Mouse (Mus musculus) liver, embryonic 15.5 days (tissue): ENCODE data around the gene Cnnm2. TPM values are rescaled to one million over a fixed set of nuclear protein-coding genes. Genes with fewer than 3 reads are reported as not detected.

ENCODE experiments used
- ATAC-seq: fragments of 200-750 bp; cut with Nextera tagmentation; 2 replicates; pipeline ENCODE4 v1.8.0; 2017; ENCODE audit warnings: moderate number of reproducible peaks, mild to moderate bottlenecking, moderate library complexity; ENCODE audit not compliant: insufficient read depth
- H3K27ac ChIP-seq: fragments of 300-500 bp; sonication (generic); replicated peaks from 2 replicates; pipeline ENCODE4 v1.5.1; 2015; ENCODE audit warnings: mild to moderate bottlenecking, inconsistent platforms
- H3K27me3 ChIP-seq: fragments of 300-500 bp; sonication (generic); 2 replicates; pipeline ENCODE4 v1.6.1; 2015; ENCODE audit warnings: mild to moderate bottlenecking, inconsistent platforms
- H3K36me3 ChIP-seq: fragments of 300-500 bp; sonication (generic); replicated peaks from 2 replicates; pipeline ENCODE4 v1.6.1; 2015; ENCODE audit warnings: moderate library complexity, mild to moderate bottlenecking, inconsistent platforms
- H3K4me1 ChIP-seq: fragments of 300-500 bp; sonication (generic); replicated peaks from 2 replicates; pipeline ENCODE4 v1.6.1; 2015; ENCODE audit warnings: inconsistent platforms
- H3K4me2 ChIP-seq: fragments of 300-500 bp; sonication (generic); 2 replicates; pipeline ENCODE4 v1.6.1; 2015; ENCODE audit warnings: moderate library complexity, mild to moderate bottlenecking, inconsistent platforms
- H3K4me3 ChIP-seq: fragments of 300-500 bp; sonication (generic); replicated peaks from 2 replicates; pipeline ENCODE4 v1.5.1; 2015; ENCODE audit warnings: mild to moderate bottlenecking, inconsistent platforms
- H3K9ac ChIP-seq: fragments of 300-500 bp; sonication (generic); 2 replicates; pipeline ENCODE4 v1.6.1; 2015; ENCODE audit warnings: moderate library complexity, mild to moderate bottlenecking, inconsistent platforms
- H3K9me3 ChIP-seq: fragments of 300-500 bp; sonication (generic); replicated peaks from 2 replicates; pipeline ENCODE4 v1.6.1; 2016; ENCODE audit warnings: inconsistent platforms
- WGBS: fragments of 180-500 bp; shearing (Covaris S2); methylation state at CpG from one replicate; pipeline ENCODE4 v1.1.7; 2015; ENCODE audit warnings: mixed read lengths; ENCODE audit not compliant: insufficient replicate concordance; 5-methylcytosine and 5-hydroxymethylcytosine counted together
- polyA plus RNA-seq: library from polyadenylated mRNA; unstranded; fragments of >200 nt; fragmentation: Nextera tagmentation; extraction: Ambion mirVana; gene quantifications from 2 replicates; pipeline ENCODE4 v1.2.1, GENCODE M21; 2015

Gene Cnnm2
- polyA plus RNA-seq, 1 experiment from 2014 or later: 1.7 TPM

DNA sequence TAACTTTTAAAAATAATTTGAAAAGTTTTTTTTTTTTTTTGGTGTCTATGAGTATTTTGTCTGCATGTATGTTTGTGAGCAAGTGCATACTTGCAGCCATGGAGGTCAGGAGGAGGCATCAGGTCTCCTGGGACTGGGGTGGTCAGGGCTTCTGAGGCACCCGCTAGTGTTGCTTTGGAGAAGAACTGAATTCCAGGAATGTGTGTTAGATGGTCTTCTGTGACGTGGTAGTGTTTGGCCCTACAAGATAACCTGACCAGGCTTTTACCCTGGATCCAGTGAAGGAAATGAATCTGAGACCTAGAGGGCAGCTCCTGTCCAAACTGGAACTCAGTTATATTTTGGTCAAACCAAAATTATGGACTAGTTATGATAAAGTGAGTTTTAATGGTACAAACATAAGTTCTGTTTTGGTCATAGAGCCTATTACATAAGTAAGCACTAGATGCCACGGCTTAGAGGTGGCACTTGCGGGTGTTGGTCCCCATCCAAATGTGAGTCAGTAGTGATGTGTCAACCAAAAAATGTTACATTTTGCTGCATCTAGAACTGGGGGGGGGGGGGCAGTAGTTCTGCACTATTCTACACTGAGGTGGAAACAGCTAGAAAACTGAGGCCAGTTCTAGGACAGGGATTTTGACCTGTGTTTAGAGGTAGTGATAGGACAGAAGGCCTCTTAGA lies 38.6 kb downstream of the Cnnm2 start:
- Histone ChIP-seq H3K9me3 (no peaks in the 10 kb centered on the region), H3K4me3 (no peak overlapping the region), H3K27me3 (no peaks in the 10 kb centered on the region), H3K9ac (no peak overlapping the region), H3K4me1 (0 out of 2 replicates have a peak, but pooled peaks cover 3% of the 10 kb centered on the region), H3K27ac (no peak overlapping the region), H3K36me3 (no peaks in the 10 kb centered on the region), H3K4me2 (no peak overlapping the region)
- 72% methylated on average over 4 of the region's 4 CpGs for WGBS
- ATAC-seq: no peak

- ATAC-seq: no peak
- Histone ChIP-seq H3K4me2 (no peak overlapping the region), H3K36me3 (no peaks in the 10 kb centered on the region), H3K9me3 (no peaks in the 10 kb centered on the region), H3K4me1 (peaks cover 15% of the 10 kb centered on the region), H3K27me3 (no peaks in the 10 kb centered on the region), H3K9ac (no peak overlapping the region), H3K4me3 (no peak overlapping the region), H3K27ac (no peak overlapping the region)
- 78% methylated on average over 7 of the region's 7 CpGs for WGBS
Measured at GRCm38 (mm10) chr19:46801492-46801891, 40.1 kb downstream of the Cnnm2 start.

DNA sequence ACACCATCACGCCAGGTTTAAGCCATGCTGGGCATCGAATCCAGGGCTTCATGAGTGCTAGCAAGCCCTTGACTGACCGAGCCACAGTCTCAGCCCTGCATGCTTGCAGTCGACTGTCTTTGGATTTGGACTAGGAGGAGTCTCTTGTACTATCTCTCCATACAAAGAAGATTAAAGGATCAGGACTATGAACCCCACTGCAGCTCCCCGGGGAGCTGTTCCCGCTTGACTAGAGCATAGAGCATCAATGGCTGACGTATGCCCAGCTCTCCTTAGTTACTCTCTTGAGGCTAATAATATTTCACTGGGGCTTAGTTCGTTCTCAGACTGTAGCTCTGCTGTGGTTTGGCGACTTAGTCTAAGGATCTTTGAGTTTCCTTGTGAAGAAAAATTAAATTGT lies 40.9 kb downstream of the Cnnm2 start:
- no peaks in the 10 kb centered on the region for H3K27me3 ChIP-seq
- no peak for ATAC-seq
- peaks cover 22% of the 10 kb centered on the region for H3K4me1 ChIP-seq
- H3K27ac ChIP-seq: no peak overlapping the region
- no peak overlapping the region for H3K4me3 ChIP-seq
- H3K4me2 ChIP-seq: no peak overlapping the region
- 72% methylated on average over 9 of the region's 9 CpGs for WGBS
- no peak overlapping the region for H3K9ac ChIP-seq
- H3K9me3 ChIP-seq: no peaks in the 10 kb centered on the region
- H3K36me3 ChIP-seq: no peaks in the 10 kb centered on the region

DNA sequence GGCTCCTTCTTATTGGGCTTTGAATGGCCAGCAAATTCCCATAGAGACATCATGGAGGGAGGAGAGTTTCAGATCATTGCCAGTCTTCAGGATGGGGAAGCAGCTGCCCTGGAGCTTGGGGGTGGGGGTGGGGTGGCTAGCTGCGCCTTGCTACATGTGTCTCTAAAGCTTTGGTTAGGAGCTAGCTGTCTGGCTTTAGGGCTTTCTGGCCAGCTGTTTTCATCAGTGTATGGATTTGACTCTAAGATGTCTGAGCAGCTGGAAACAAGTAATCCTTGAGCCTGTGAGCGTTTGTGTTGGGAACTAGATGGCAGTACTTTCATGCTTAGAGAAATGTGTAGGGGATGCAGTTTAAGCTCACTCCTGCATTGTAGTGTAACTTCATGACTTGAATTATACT lies 42.3 kb downstream of the Cnnm2 start:
- no peaks in the 10 kb centered on the region for H3K9me3 ChIP-seq
- H3K27ac ChIP-seq: no peak overlapping the region
- H3K9ac ChIP-seq: no peak overlapping the region
- H3K4me1 ChIP-seq: peaks cover 22% of the 10 kb centered on the region
- H3K36me3 ChIP-seq: no peaks in the 10 kb centered on the region
- ATAC-seq: no peak
- H3K27me3 ChIP-seq: no peaks in the 10 kb centered on the region
- no peak overlapping the region for H3K4me2 ChIP-seq
- 69% methylated on average over 2 of the region's 2 CpGs for WGBS
- no peak overlapping the region for H3K4me3 ChIP-seq

GRCm38 (mm10) chr19:46804751-46805150 lies 43.4 kb downstream of the Cnnm2 start:
- Histone ChIP-seq H3K9me3 (no peaks in the 10 kb centered on the region), H3K4me1 (peaks cover 19% of the 10 kb centered on the region), H3K4me2 (no peak overlapping the region), H3K9ac (no peak overlapping the region), H3K36me3 (no peaks in the 10 kb centered on the region), H3K27me3 (no peaks in the 10 kb centered on the region), H3K27ac (no peak overlapping the region), H3K4me3 (no peak overlapping the region)
- 77% methylated on average over 6 of the region's 6 CpGs for WGBS
- no peak for ATAC-seq

DNA sequence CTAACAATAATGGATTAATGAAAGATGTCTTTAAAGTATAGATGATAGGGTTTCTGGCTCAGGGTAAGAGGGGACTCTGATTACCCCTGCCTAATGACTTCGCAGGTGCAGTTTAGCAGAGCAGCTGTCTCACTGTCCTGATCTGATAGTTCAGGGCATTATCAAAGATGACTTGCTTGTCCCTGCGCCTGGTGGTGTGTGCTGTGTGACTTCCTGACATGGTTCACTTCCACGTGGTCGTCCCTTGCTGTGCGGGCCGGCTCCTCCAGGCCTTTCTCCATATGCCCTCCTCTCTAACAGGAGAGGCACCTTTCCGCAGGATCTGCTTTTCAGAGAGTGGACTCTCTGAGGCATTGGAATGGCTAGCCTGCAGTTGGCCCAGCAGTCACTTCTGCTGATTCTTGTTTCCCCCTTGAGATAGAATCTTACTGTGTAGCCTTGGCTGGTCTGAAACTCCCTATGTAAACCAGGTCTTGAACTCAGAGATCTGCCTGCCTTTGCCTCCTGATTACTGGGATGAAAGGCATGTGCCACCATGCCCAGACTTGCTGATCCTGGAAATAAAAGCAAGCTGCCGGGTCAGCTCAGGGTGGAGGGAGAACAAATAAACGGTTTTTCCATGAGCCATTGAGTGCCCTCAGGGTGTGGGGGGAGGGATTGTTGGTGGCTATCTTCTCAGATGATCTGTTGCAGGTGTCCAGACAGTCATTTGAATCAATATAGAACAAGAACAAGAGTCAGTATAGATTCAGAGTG lies 44.7 kb downstream of the Cnnm2 start:
- ATAC-seq: no peak; the same call in 1 of the 2 replicates
- WGBS: 51% methylated on average over 9 of the region's 9 CpGs
- no peak overlapping the region for H3K9ac ChIP-seq
- H3K4me3 ChIP-seq: no peak overlapping the region
- H3K27me3 ChIP-seq: no peaks in the 10 kb centered on the region
- H3K4me2 ChIP-seq: no peak overlapping the region
- no peaks in the 10 kb centered on the region for H3K36me3 ChIP-seq
- H3K9me3 ChIP-seq: no peaks in the 10 kb centered on the region
- H3K4me1 ChIP-seq: peaks cover 19% of the 10 kb centered on the region
- no peak overlapping the region for H3K27ac ChIP-seq

GRCm38 (mm10) chr19:46808261-46808660 lies 46.9 kb downstream of the Cnnm2 start:
- ATAC-seq: no peak
- WGBS: 78% methylated on average over 5 of the region's 5 CpGs

GRCm38 (mm10) chr19:46809031-46809430 lies 47.6 kb downstream of the Cnnm2 start:
- Histone ChIP-seq H3K4me3 (no peak overlapping the region), H3K36me3 (no peaks in the 10 kb centered on the region), H3K9me3 (no peaks in the 10 kb centered on the region), H3K4me1 (peaks cover 19% of the 10 kb centered on the region), H3K9ac (no peak overlapping the region), H3K27ac (no peak overlapping the region), H3K4me2 (no peak overlapping the region), H3K27me3 (peaks cover 7% of the 10 kb centered on the region; the same call in 1 of the 2 replicates)
- WGBS: 73% methylated on average over 5 of the region's 5 CpGs
- no peak for ATAC-seq

More at GRCm38 (mm10) chr19:46808261-46808660, 46.9 kb downstream of the Cnnm2 start:
- Histone ChIP-seq H3K9me3 (no peaks in the 10 kb centered on the region), H3K4me3 (no peak overlapping the region), H3K4me1 (peaks cover 19% of the 10 kb centered on the region), H3K4me2 (no peak overlapping the region), H3K9ac (no peak overlapping the region), H3K27ac (no peak overlapping the region), H3K36me3 (no peaks in the 10 kb centered on the region), H3K27me3 (peaks cover 7% of the 10 kb centered on the region; the same call in 1 of the 2 replicates)

DNA sequence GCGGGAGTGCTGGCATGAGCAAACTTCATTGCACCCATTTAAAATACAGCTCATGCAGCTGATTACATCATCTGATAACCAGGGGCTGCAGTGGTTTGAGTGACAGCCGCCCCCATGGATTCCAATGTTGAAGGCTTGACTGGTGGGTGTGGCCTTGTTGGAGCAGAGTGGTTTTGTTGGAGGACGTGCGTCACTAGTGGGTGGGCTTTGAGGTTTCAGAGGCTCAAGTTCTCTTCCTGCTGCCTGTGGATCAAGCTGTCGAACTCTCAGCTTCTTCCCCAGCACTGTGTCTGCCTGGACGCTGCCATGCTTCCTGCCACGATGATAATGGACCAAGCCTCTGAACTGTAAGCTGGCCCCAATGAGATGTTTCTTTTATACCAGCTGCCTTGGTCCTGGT lies 57.9 kb downstream of the Cnnm2 start:
- Histone ChIP-seq H3K27ac (no peak overlapping the region), H3K9me3 (no peaks in the 10 kb centered on the region), H3K36me3 (no peaks in the 10 kb centered on the region), H3K9ac (no peak overlapping the region), H3K4me1 (0 out of 2 replicates have a peak, but pooled peaks cover 3% of the 10 kb centered on the region), H3K4me2 (no peak overlapping the region), H3K27me3 (no peaks in the 10 kb centered on the region), H3K4me3 (no peak overlapping the region)
- ATAC-seq: no peak
- 27% methylated on average over 7 of the region's 7 CpGs for WGBS

DNA sequence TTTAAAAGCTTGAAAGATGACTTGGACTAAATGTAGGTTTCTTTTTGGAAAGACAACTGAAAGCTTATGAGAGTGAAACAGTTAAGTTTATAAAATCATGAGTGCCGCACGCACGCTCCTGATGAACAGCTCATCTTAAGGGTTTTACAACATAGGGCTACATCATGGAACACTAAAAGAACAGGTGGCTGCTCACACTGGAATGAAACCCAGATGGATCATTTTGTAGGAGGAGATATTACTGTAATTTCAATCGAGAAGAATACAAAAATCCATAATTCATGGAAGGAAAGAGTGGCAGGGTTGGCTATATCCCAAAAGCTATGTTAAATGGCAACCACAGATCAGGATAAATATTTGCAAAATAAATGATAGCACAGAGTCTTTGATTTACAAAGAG lies 61.1 kb downstream of the Cnnm2 start:
- no peaks in the 10 kb centered on the region for H3K9me3 ChIP-seq
- no peaks in the 10 kb centered on the region; the same call in 1 of the 2 replicates for H3K27me3 ChIP-seq
- H3K4me2 ChIP-seq: no peak overlapping the region
- no peak for ATAC-seq
- no peak overlapping the region for H3K27ac ChIP-seq
- WGBS: 81% methylated on average over 4 of the region's 4 CpGs
- H3K36me3 ChIP-seq: no peaks in the 10 kb centered on the region
- H3K4me1 ChIP-seq: 0 out of 2 replicates have a peak, but pooled peaks cover 3% of the 10 kb centered on the region
- no peak overlapping the region for H3K4me3 ChIP-seq
- no peak overlapping the region for H3K9ac ChIP-seq

- 0 out of 2 replicates have a peak, but pooled peaks cover 3% of the 10 kb centered on the region for H3K4me1 ChIP-seq
- no peak overlapping the region for H3K9ac ChIP-seq
- WGBS: 74% methylated on average over 5 of the region's 5 CpGs
- no peaks in the 10 kb centered on the region for H3K36me3 ChIP-seq
- H3K27ac ChIP-seq: no peak overlapping the region
- H3K4me3 ChIP-seq: no peak overlapping the region
- no peak for ATAC-seq
- no peak overlapping the region for H3K4me2 ChIP-seq
- no peaks in the 10 kb centered on the region for H3K9me3 ChIP-seq
- no peaks in the 10 kb centered on the region; the same call in 1 of the 2 replicates for H3K27me3 ChIP-seq
Measured at GRCm38 (mm10) chr19:46823759-46824158, 62.4 kb downstream of the Cnnm2 start.
